Mouse (Mus musculus) brown adipose tissue, adult 24 weeks (tissue): ENCODE results near the gene Gm45799. TPM values are rescaled to one million over a fixed set of nuclear protein-coding genes. Genes with fewer than 3 reads are reported as not detected.

Experiments
- H3K27ac ChIP-seq: fragments of 200-500 bp; replicated peaks from 2 replicates; pipeline ENCODE4 v1.5.1; 2012; ENCODE audit warnings: low read depth, mild to moderate bottlenecking, low read length
- H3K4me1 ChIP-seq: fragments of 200-500 bp; 2 replicates; pipeline ENCODE4 v1.6.1; 2012; ENCODE audit warnings: low read length, mixed read lengths; ENCODE audit not compliant: control insufficient read depth, insufficient read depth, insufficient read length
- H3K4me3 ChIP-seq: fragments of 200-500 bp; 2 replicates; pipeline ENCODE4 v1.5.1; 2012; ENCODE audit warnings: low read depth, mild to moderate bottlenecking, low read length, moderate library complexity; ENCODE audit not compliant: insufficient read depth
- polyA plus RNA-seq: library from polyadenylated mRNA; stranded (reverse); fragments of >200 nt; gene quantifications from 2 replicates; pipeline ENCODE4 v1.2.4, GENCODE M21; 2012; ENCODE audit not compliant: missing spikeins, insufficient read depth, insufficient read length

The Gm45799 gene
- 3.1 and 6.7 TPM in 2 replicates for polyA plus RNA-seq

- peaks cover 5% of the 10 kb centered on the region for H3K4me1 ChIP-seq
- H3K4me3 ChIP-seq = peak within 1 kb of the TSS; percentile 88
- peak within 1 kb of the TSS; percentile 92 for H3K27ac ChIP-seq
These were observed at the start of gene Gm45799, which contains the start of gene Arfip2 for GRCm38 (mm10) chr7:105640233-105640893. TSS of gene Gm45799 (plus strand) at chr7:105640552. TSS of gene Arfip2 (minus strand) at chr7:105640416.

GRCm38 (mm10) chr7:105602860-105603623 is 37.3 kb upstream of the Gm45799 start:
- Histone ChIP-seq H3K4me1 (peaks cover 4% of the 10 kb centered on the region; the same call in 1 of the 2 replicates), H3K4me3 (no peak overlapping the region), H3K27ac (peak overlapping the region; percentile 88)

- H3K4me1 ChIP-seq = no peaks in the 10 kb centered on the region
- no peak overlapping the region for H3K27ac ChIP-seq
- no peak overlapping the region for H3K4me3 ChIP-seq
These were observed 31.9 kb upstream of the Gm45799 start for GRCm38 (mm10) chr7:105608467-105608866.

GRCm38 (mm10) chr7:105611767-105612166 is 28.6 kb upstream of the Gm45799 start:
- H3K27ac ChIP-seq = no peak overlapping the region
- H3K4me1 ChIP-seq = no peaks in the 10 kb centered on the region
- no peak overlapping the region for H3K4me3 ChIP-seq

- Histone ChIP-seq H3K27ac (no peak overlapping the region), H3K4me1 (no peaks in the 10 kb centered on the region), H3K4me3 (no peak overlapping the region)
These were observed 26.0 kb upstream of the Gm45799 start for GRCm38 (mm10) chr7:105614400-105614799.

- no peaks in the 10 kb centered on the region for H3K4me1 ChIP-seq
- no peak overlapping the region for H3K27ac ChIP-seq
- H3K4me3 ChIP-seq = no peak overlapping the region
These were observed 24.6 kb upstream of the Gm45799 start for GRCm38 (mm10) chr7:105615720-105616119.

- no peaks in the 10 kb centered on the region for H3K4me1 ChIP-seq
- no peak overlapping the region for H3K4me3 ChIP-seq
- H3K27ac ChIP-seq = no peak overlapping the region
These were observed 23.8 kb upstream of the Gm45799 start for GRCm38 (mm10) chr7:105616561-105616960.

GRCm38 (mm10) chr7:105617810-105618209 is 22.5 kb upstream of the Gm45799 start:
- no peak overlapping the region for H3K27ac ChIP-seq
- H3K4me3 ChIP-seq = no peak overlapping the region
- H3K4me1 ChIP-seq = no peaks in the 10 kb centered on the region

- Histone ChIP-seq H3K4me3 (no peak overlapping the region), H3K4me1 (no peaks in the 10 kb centered on the region), H3K27ac (no peak overlapping the region)
These were observed 20.7 kb upstream of the Gm45799 start for GRCm38 (mm10) chr7:105619701-105620100.

GRCm38 (mm10) chr7:105621053-105621452 is 19.3 kb upstream of the Gm45799 start:
- H3K4me1 ChIP-seq = no peaks in the 10 kb centered on the region
- no peak overlapping the region for H3K27ac ChIP-seq
- no peak overlapping the region for H3K4me3 ChIP-seq

GRCm38 (mm10) chr7:105621646-105622292 is 18.6 kb upstream of the Gm45799 start:
- no peak overlapping the region for H3K27ac ChIP-seq
- H3K4me1 ChIP-seq = no peaks in the 10 kb centered on the region
- no peak overlapping the region for H3K4me3 ChIP-seq

- H3K4me3 ChIP-seq = no peak overlapping the region
These were observed 15.0 kb upstream of the Gm45799 start for GRCm38 (mm10) chr7:105625397-105625796.

GRCm38 (mm10) chr7:105628633-105629032 is 11.7 kb upstream of the Gm45799 start:
- peaks cover 12% of the 10 kb centered on the region for H3K4me1 ChIP-seq
- no peak overlapping the region for H3K4me3 ChIP-seq
- H3K27ac ChIP-seq = peak overlapping the region; percentile 50

More at GRCm38 (mm10) chr7:105625397-105625796, 15.0 kb upstream of the Gm45799 start:
- Histone ChIP-seq H3K27ac (no peak overlapping the region), H3K4me1 (peaks cover 6% of the 10 kb centered on the region; the same call in 1 of the 2 replicates)

- H3K4me3 ChIP-seq = peak overlapping the region; percentile 99
- peak overlapping the region; percentile 15 for H3K27ac ChIP-seq
- H3K4me1 ChIP-seq = peaks cover 12% of the 10 kb centered on the region
These were observed 7.8 kb upstream of the Gm45799 start for GRCm38 (mm10) chr7:105632551-105632972.

GRCm38 (mm10) chr7:105633127-105633800 is 7.1 kb upstream of the Gm45799 start, which contains the start of gene Trim3:
TSS of gene Trim3 (minus strand) at chr7:105633571.
- Histone ChIP-seq H3K4me3 (peak within 1 kb of the TSS; percentile 99), H3K4me1 (peaks cover 12% of the 10 kb centered on the region), H3K27ac (peak within 1 kb of the TSS; percentile 75)
